Mouse (Mus musculus) stomach, postnatal 0 days (tissue): ENCODE measurements around the gene Klhl6. TPM values are rescaled to one million over a fixed set of nuclear protein-coding genes. Genes with fewer than 3 reads are reported as not detected.

Source experiments
- ATAC-seq: fragments of 200-750 bp; cut with Nextera tagmentation; 2 replicates; pipeline ENCODE4 v1.8.0; 2017; ENCODE audit not compliant: low FRiP score, low TSS enrichment
- DNase-seq: peaks from one replicate; pipeline ENCODE4 v3.0.0-alpha.2; 2016; ENCODE audit warnings: low spot score
- H3K27ac ChIP-seq: fragments of 300-500 bp; sonication (generic); replicated peaks from 2 replicates; pipeline ENCODE4 v1.5.1; 2014; ENCODE audit warnings: mild to moderate bottlenecking, control low read depth
- H3K27me3 ChIP-seq: fragments of 300-500 bp; sonication (generic); 2 replicates; pipeline ENCODE4 v1.6.1; 2014; ENCODE audit warnings: low read length; ENCODE audit not compliant: control insufficient read depth, insufficient read depth
- H3K36me3 ChIP-seq: fragments of 300-500 bp; sonication (generic); 2 replicates; pipeline ENCODE4 v1.6.1; 2014; ENCODE audit warnings: low read length, mixed read lengths; ENCODE audit not compliant: control insufficient read depth, insufficient read depth
- H3K4me1 ChIP-seq: fragments of 300-500 bp; sonication (generic); replicated peaks from 2 replicates; pipeline ENCODE4 v1.6.1; 2014; ENCODE audit warnings: antibody characterized with exemption; ENCODE audit not compliant: control insufficient read depth, insufficient read depth
- H3K4me2 ChIP-seq: fragments of 300-500 bp; sonication (generic); replicated peaks from 2 replicates; pipeline ENCODE4 v1.6.1; 2014; ENCODE audit warnings: low read depth, mild to moderate bottlenecking, control low read depth, moderate library complexity
- H3K4me3 ChIP-seq: fragments of 300-500 bp; sonication (generic); 2 replicates; pipeline ENCODE4 v1.5.1; 2014; ENCODE audit warnings: low read depth, low read length, control low read depth
- H3K9ac ChIP-seq: fragments of 300-500 bp; sonication (generic); 2 replicates; pipeline ENCODE4 v1.6.1; 2014; ENCODE audit warnings: mild to moderate bottlenecking, low read length, control low read depth, mixed read lengths
- H3K9me3 ChIP-seq: fragments of 300-500 bp; sonication (generic); 2 replicates; pipeline ENCODE4 v1.6.1; 2016; ENCODE audit warnings: low read length; ENCODE audit not compliant: control insufficient read depth
- CTCF ChIP-seq: IDR thresholded peaks from 2 replicates; pipeline ENCODE4 v1.5.1; 2016; ENCODE audit warnings: antibody characterized with exemption, low read depth, mild to moderate bottlenecking, moderate library complexity
- EP300 ChIP-seq: optimal IDR thresholded peaks from 2 replicates; pipeline ENCODE3; 2016; ENCODE audit warnings: antibody characterized with exemption
- WGBS: fragments of 180-500 bp; shearing (Covaris S2); extraction: QIAGEN DNeasy Blood & Tissue Kit; methylation state at CpG from one replicate; pipeline ENCODE4 v1.1.7; 2014; 5-methylcytosine and 5-hydroxymethylcytosine counted together
- polyA plus RNA-seq: library from polyadenylated mRNA; unstranded; fragments of >200 nt; fragmentation: Nextera tagmentation; extraction: Ambion mirVana; gene quantifications from 2 replicates; pipeline ENCODE4 v1.2.1, GENCODE M21; 2015

Klhl6 gene
- polyA plus RNA-seq, 1 experiment from 2014 or later, result 2.7 TPM

GRCm38 (mm10) chr16:19984884-19985643, 2.2 kb upstream of the Klhl6 start:
- Histone ChIP-seq H3K9ac (no peak overlapping the region), H3K27ac (no peak overlapping the region), H3K27me3 (no peaks in the 10 kb centered on the region), H3K4me1 (no peaks in the 10 kb centered on the region), H3K9me3 (no peaks in the 10 kb centered on the region), H3K36me3 (no peaks in the 10 kb centered on the region), H3K4me3 (no peak overlapping the region), H3K4me2 (no peak overlapping the region)
- 89% methylated on average over 2 of the region's 2 CpGs for WGBS
- no peak for DNase-seq
- ATAC-seq, result no peak
- no peak for TF ChIP-seq EP300
- no peak for TF ChIP-seq CTCF

- Histone ChIP-seq H3K36me3 (no peaks in the 10 kb centered on the region), H3K4me3 (no peak overlapping the region), H3K9me3 (no peaks in the 10 kb centered on the region), H3K9ac (no peak overlapping the region), H3K27me3 (no peaks in the 10 kb centered on the region), H3K27ac (no peak overlapping the region), H3K4me1 (no peaks in the 10 kb centered on the region), H3K4me2 (no peak overlapping the region)
- no peak for DNase-seq
- ATAC-seq, result no peak
- TF ChIP-seq EP300, result no peak
- TF ChIP-seq CTCF, result no peak
- 73% methylated on average over 4 of the region's 4 CpGs for WGBS
Observed at GRCm38 (mm10) chr16:19983559-19983958, 722 bp upstream of the Klhl6 start.

GRCm38 (mm10) chr16:19981684-19982083, 1.2 kb downstream of the Klhl6 start:
- no peak overlapping the region for H3K4me3 ChIP-seq
- TF ChIP-seq EP300 (no peak), CTCF (no peak)
- no peak overlapping the region; the same call in 1 of the 2 replicates for H3K4me2 ChIP-seq
- DNase-seq (no peak), ATAC-seq (no peak)
- WGBS, result 76% methylated on average over 2 of the region's 2 CpGs
- no peak overlapping the region for H3K27ac ChIP-seq
- H3K9ac ChIP-seq, result no peak overlapping the region
- no peaks in the 10 kb centered on the region for H3K36me3 ChIP-seq
- no peaks in the 10 kb centered on the region for H3K27me3 ChIP-seq
- H3K4me1 ChIP-seq, result no peaks in the 10 kb centered on the region
- H3K9me3 ChIP-seq, result no peaks in the 10 kb centered on the region

- H3K27ac ChIP-seq, result no peak overlapping the region
Observed at GRCm38 (mm10) chr16:19981006-19981405, 1.8 kb downstream of the Klhl6 start.

GRCm38 (mm10) chr16:19979755-19980154, 3.1 kb downstream of the Klhl6 start:
- H3K4me1 ChIP-seq, result no peaks in the 10 kb centered on the region
- 52% methylated on average over 2 of the region's 2 CpGs for WGBS
- no peak overlapping the region for H3K4me2 ChIP-seq
- H3K36me3 ChIP-seq, result no peaks in the 10 kb centered on the region
- H3K27me3 ChIP-seq, result no peaks in the 10 kb centered on the region
- ATAC-seq, result no peak
- H3K9me3 ChIP-seq, result no peaks in the 10 kb centered on the region
- no peak overlapping the region for H3K4me3 ChIP-seq
- no peak for TF ChIP-seq CTCF
- TF ChIP-seq EP300, result no peak
- H3K27ac ChIP-seq, result no peak overlapping the region
- DNase-seq, result no peak
- no peak overlapping the region for H3K9ac ChIP-seq

More at GRCm38 (mm10) chr16:19981006-19981405, 1.8 kb downstream of the Klhl6 start:
- H3K36me3 ChIP-seq, result no peaks in the 10 kb centered on the region
- H3K4me3 ChIP-seq, result no peak overlapping the region
- no peaks in the 10 kb centered on the region for H3K27me3 ChIP-seq
- TF ChIP-seq CTCF, result no peak
- TF ChIP-seq EP300, result no peak
- 82% methylated on average over 3 of the region's 3 CpGs for WGBS
- DNase-seq (no peak), ATAC-seq (no peak)
- H3K9me3 ChIP-seq, result no peaks in the 10 kb centered on the region
- H3K4me2 ChIP-seq, result no peak overlapping the region
- no peak overlapping the region for H3K9ac ChIP-seq
- H3K4me1 ChIP-seq, result no peaks in the 10 kb centered on the region

- no peak for TF ChIP-seq EP300
- no peak for TF ChIP-seq CTCF
- WGBS, result 67% methylated on average over 5 of the region's 5 CpGs
- H3K9ac ChIP-seq, result no peak overlapping the region
- no peaks in the 10 kb centered on the region for H3K9me3 ChIP-seq
- no peaks in the 10 kb centered on the region for H3K4me1 ChIP-seq
- H3K36me3 ChIP-seq, result no peaks in the 10 kb centered on the region
- H3K27ac ChIP-seq, result no peak overlapping the region
- DNase-seq, result no peak
- H3K4me3 ChIP-seq, result no peak overlapping the region
- H3K27me3 ChIP-seq, result no peaks in the 10 kb centered on the region
- ATAC-seq, result no peak
- no peak overlapping the region for H3K4me2 ChIP-seq
Observed at GRCm38 (mm10) chr16:19977282-19977681, 5.6 kb downstream of the Klhl6 start.
